Mouse (Mus musculus) CH12.LX (cell line): ENCODE results near the gene Ccr10. TPM values are rescaled to one million over a fixed set of nuclear protein-coding genes. Genes with fewer than 3 reads are reported as not detected.

Experiments used
- DNase-seq: peaks from one replicate; pipeline ENCODE4 v3.0.0-alpha.2; 2013; ENCODE audit errors: extremely low read depth
- H3K27ac ChIP-seq: 2 replicates; pipeline ENCODE4 v1.5.1; 2012; ENCODE audit warnings: low read depth, mild to moderate bottlenecking, control low read depth, moderate library complexity; ENCODE audit not compliant: insufficient read depth
- H3K27me3 ChIP-seq: replicated peaks from 2 replicates; pipeline ENCODE3; 2012; ENCODE audit warnings: inconsistent platforms
- H3K36me3 ChIP-seq, 2 experiments: replicated peaks in 1 of 2; 2 replicates each; pipeline versions ENCODE3 to v1.6.1; 2012; ENCODE audit warnings: inconsistent platforms in 1 of 2, low read length in 1 of 2, mild to moderate bottlenecking in 1 of 2, mixed read lengths in 1 of 2, moderate library complexity in 1 of 2; ENCODE audit not compliant: control insufficient read depth in 1 of 2, insufficient read depth in 1 of 2
- H3K4me1 ChIP-seq, 2 experiments: 2 replicates each; pipeline ENCODE4 v1.6.1; 2012; ENCODE audit warnings: inconsistent platforms in 1 of 2, moderate library complexity in 1 of 2; ENCODE audit not compliant: insufficient read depth in 2 of 2, control insufficient read depth in 1 of 2
- H3K4me2 ChIP-seq: 2 replicates; pipeline ENCODE4 v1.6.1; 2012; ENCODE audit warnings: low read depth, mild to moderate bottlenecking, control low read depth; ENCODE audit not compliant: poor library complexity, insufficient read depth, severe bottlenecking
- H3K4me3 ChIP-seq, 3 experiments: fragments of 150-350 bp in 1 of 3; sonication (generic) in 1 of 3; replicated peaks in 1 of 3; 2 replicates each; pipeline versions ENCODE3 to v1.5.1; 2011 to 2012; ENCODE audit warnings: low read depth in 2 of 3, low read length in 2 of 3, mild to moderate bottlenecking in 2 of 3, moderate library complexity in 2 of 3, control low read depth in 1 of 3, improper control_type of control experiment in 1 of 3, inconsistent platforms in 1 of 3, mixed read lengths in 1 of 3; ENCODE audit not compliant: poor library complexity in 1 of 3
- H3K79me2 ChIP-seq: replicated peaks from 2 replicates; pipeline ENCODE4 v1.6.1; 2012; ENCODE audit warnings: mild to moderate bottlenecking, moderate library complexity; ENCODE audit not compliant: control insufficient read depth, poor library complexity, insufficient read depth, severe bottlenecking; ENCODE audit errors: extremely low read depth
- H3K9ac ChIP-seq: 2 replicates; pipeline ENCODE4 v1.6.1; 2012; ENCODE audit warnings: low read depth, mild to moderate bottlenecking, control low read depth, moderate library complexity; ENCODE audit not compliant: insufficient read depth
- H3K9me3 ChIP-seq: replicated peaks from 2 replicates; pipeline ENCODE3; 2012; ENCODE audit warnings: low read length, inconsistent platforms, mixed read lengths
- BHLHE40 ChIP-seq: IDR thresholded peaks from 2 replicates; pipeline ENCODE4 v1.6.1; 2011; ENCODE audit warnings: mild to moderate bottlenecking, low read depth, low read length, improper control_type of control experiment
- CHD2 ChIP-seq: IDR thresholded peaks from 2 replicates; pipeline ENCODE4 v1.6.1; 2011; ENCODE audit warnings: low read length, improper control_type of control experiment
- CTCF ChIP-seq, 2 experiments: IDR thresholded peaks in 1 of 2; conservative IDR thresholded peaks in 1 of 2; 2 replicates each; pipeline ENCODE4 v1.5.1; 2011 to 2012; ENCODE audit warnings: low read depth in 2 of 2, low read length in 2 of 2, improper control_type of control experiment in 1 of 2, inconsistent platforms in 1 of 2, mild to moderate bottlenecking in 1 of 2, moderate library complexity in 1 of 2
- ELF1 ChIP-seq: IDR thresholded peaks from 2 replicates; pipeline ENCODE4 v1.6.1; 2014; ENCODE audit warnings: low read depth, mild to moderate bottlenecking, inconsistent platforms, low read length, improper control_type of control experiment
- ETS1 ChIP-seq: conservative IDR thresholded peaks from 2 replicates; pipeline ENCODE4 v1.6.1; 2012; ENCODE audit warnings: low read depth, mild to moderate bottlenecking, inconsistent platforms, low read length, improper control_type of control experiment, moderate library complexity
- HCFC1 ChIP-seq: IDR thresholded peaks from 2 replicates; pipeline ENCODE4 v1.6.1; 2012; ENCODE audit warnings: low read depth, mild to moderate bottlenecking, inconsistent platforms, low read length, improper control_type of control experiment
- MAFK ChIP-seq: IDR thresholded peaks from 2 replicates; pipeline ENCODE4 v1.6.1; 2011; ENCODE audit warnings: low read length, improper control_type of control experiment; ENCODE audit not compliant: insufficient replicate concordance
- MAX ChIP-seq: IDR thresholded peaks from 2 replicates; pipeline ENCODE4 v1.6.1; 2011; ENCODE audit warnings: low read length, improper control_type of control experiment
- MEF2A ChIP-seq: IDR thresholded peaks from 2 replicates; pipeline ENCODE4 v1.6.1; 2014; ENCODE audit warnings: low read depth, mild to moderate bottlenecking, inconsistent platforms, low read length, improper control_type of control experiment, borderline replicate concordance
- NELFE ChIP-seq: IDR thresholded peaks from 2 replicates; pipeline ENCODE4 v1.6.1; 2011; ENCODE audit warnings: low read depth, low read length, improper control_type of control experiment
- NRF1 ChIP-seq: IDR thresholded peaks from 2 replicates; pipeline ENCODE4 v1.6.1; 2014; ENCODE audit warnings: low read depth, mild to moderate bottlenecking, inconsistent platforms, low read length, improper control_type of control experiment, moderate library complexity
- PAX5 ChIP-seq: IDR thresholded peaks from 2 replicates; pipeline ENCODE4 v1.6.1; 2012; ENCODE audit warnings: low read length, inconsistent platforms, mixed read lengths
- POLR2A ChIP-seq: IDR thresholded peaks from 2 replicates; pipeline ENCODE4 v1.6.1; 2011; ENCODE audit warnings: low read depth, mild to moderate bottlenecking, improper control_type of control experiment, low read length
- POLR2AphosphoS2 ChIP-seq: IDR thresholded peaks from 2 replicates; pipeline ENCODE4 v1.6.1; 2011; ENCODE audit warnings: low read depth, low read length, improper control_type of control experiment
- SIN3A ChIP-seq: IDR thresholded peaks from 2 replicates; pipeline ENCODE4 v1.6.1; 2012; ENCODE audit warnings: low read length, improper control_type of control experiment, inconsistent platforms
- TCF12 ChIP-seq: IDR thresholded peaks from 2 replicates; pipeline ENCODE4 v1.6.1; 2014; ENCODE audit warnings: low read depth, mild to moderate bottlenecking, inconsistent platforms, low read length, improper control_type of control experiment
- UBTF ChIP-seq: IDR thresholded peaks from 2 replicates; pipeline ENCODE4 v1.6.1; 2012; ENCODE audit warnings: low read depth, mild to moderate bottlenecking, inconsistent platforms, low read length, improper control_type of control experiment, moderate library complexity
- ZKSCAN1 ChIP-seq: IDR thresholded peaks from 2 replicates; pipeline ENCODE4 v1.6.1; 2012; ENCODE audit warnings: low read depth, inconsistent platforms, low read length, improper control_type of control experiment, borderline replicate concordance
- ZNF384 ChIP-seq: IDR thresholded peaks from 2 replicates; pipeline ENCODE4 v1.6.1; 2012; ENCODE audit warnings: low read depth, low read length, improper control_type of control experiment, inconsistent platforms
- dilution Hi-C: fragments of 300-500 bp; cut with MboI; formaldehyde crosslinking; loops from 2 replicates; pipeline ENCODE4 v1.14.3; 2020; ENCODE audit warnings: low sequenced_read_pairs; ENCODE audit not compliant: extremely low pct_unique_long_range_greater_than_20kb, extremely low pct_ligation_motif_present
- in situ Hi-C: fragments of 300-500 bp; cut with MboI; formaldehyde crosslinking; loops from 3 replicates; pipeline ENCODE4 v1.14.3; 2019; ENCODE audit warnings: low sequenced_read_pairs, low pct_ligation_motif_present, low pct_unique_long_range_greater_than_20kb, mixed read lengths
- polyA plus RNA-seq: library from polyadenylated mRNA; unstranded; fragments of >175 nt; gene quantifications from 2 replicates; pipeline ENCODE4 v1.2.1, GENCODE M21; 2012; ENCODE audit warnings: low read depth; ENCODE audit not compliant: insufficient read length
- total RNA-seq, 2 experiments: library from RNA; depleted of rRNA; stranded (reverse); fragments of 300-350 nt in 1 of 2; fragments of >200 nt in 1 of 2; gene quantifications; 2 replicates each; pipeline ENCODE4 v1.2.3; 2012 to 2014

Gene Ccr10
- total and polyA plus RNA-seq, 3 experiments, result 12.3 to 29.6 (median 17.2) TPM

DNA sequence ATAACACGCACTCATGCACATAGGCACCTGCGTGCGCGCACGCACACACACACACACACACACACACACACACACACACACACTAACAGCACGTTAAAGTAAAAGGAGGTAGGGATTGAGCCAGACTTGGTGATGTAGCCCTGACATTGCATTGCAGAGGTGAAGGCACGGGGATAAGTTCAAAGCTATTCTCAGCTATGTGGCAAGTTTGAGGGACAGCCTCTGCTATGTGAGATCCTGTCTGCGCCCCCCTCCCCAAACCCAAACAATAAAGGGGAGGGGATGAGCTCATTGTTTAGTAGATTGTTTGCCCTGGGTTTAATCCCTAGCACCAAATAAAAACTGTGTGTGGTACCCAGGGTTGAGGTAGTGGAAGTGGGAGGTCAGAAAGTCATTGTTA lies 34.2 kb downstream of the Ccr10 start:
- Histone ChIP-seq H3K9me3 (no peaks in the 10 kb centered on the region), H3K27ac (no peak overlapping the region), H3K79me2 (no peaks in the 10 kb centered on the region), H3K4me1 (peaks cover 5 to 23% of the 10 kb centered on the region in 2 experiments; a peak in 3 of 4 replicates), H3K4me2 (no peak overlapping the region), H3K27me3 (no peaks in the 10 kb centered on the region), H3K9ac (no peak overlapping the region), H3K4me3 (no peak overlapping the region), H3K36me3 (no peaks in the 10 kb centered on the region)
- no peak for DNase-seq
- TF ChIP-seq ETS1, result no peak
- TF ChIP-seq NRF1, result no peak
- TF ChIP-seq MAX, result no peak
- no peak for TF ChIP-seq POLR2A
- no peak for TF ChIP-seq ZKSCAN1
- no peak for TF ChIP-seq ZNF384
- TF ChIP-seq BHLHE40, result no peak
- no peak for TF ChIP-seq HCFC1
- TF ChIP-seq MEF2A, result no peak
- TF ChIP-seq SIN3A, result no peak
- no peak for TF ChIP-seq CHD2
- TF ChIP-seq TCF12, result no peak
- no peak for TF ChIP-seq MAFK
- no peak for TF ChIP-seq CTCF (conservative IDR thresholded peaks at IDR 0.05 in 1 of 2, IDR thresholded peaks at IDR 0.05 in 1 of 2; ENCODE audit: low read depth in 2 of 2, low read length in 2 of 2)
- TF ChIP-seq ELF1, result no peak
- TF ChIP-seq UBTF, result no peak
- TF ChIP-seq NELFE, result no peak
- TF ChIP-seq PAX5, result no peak
- in situ Hi-C loops, result no loop called here
- dilution Hi-C loops, result no loop called here

DNA sequence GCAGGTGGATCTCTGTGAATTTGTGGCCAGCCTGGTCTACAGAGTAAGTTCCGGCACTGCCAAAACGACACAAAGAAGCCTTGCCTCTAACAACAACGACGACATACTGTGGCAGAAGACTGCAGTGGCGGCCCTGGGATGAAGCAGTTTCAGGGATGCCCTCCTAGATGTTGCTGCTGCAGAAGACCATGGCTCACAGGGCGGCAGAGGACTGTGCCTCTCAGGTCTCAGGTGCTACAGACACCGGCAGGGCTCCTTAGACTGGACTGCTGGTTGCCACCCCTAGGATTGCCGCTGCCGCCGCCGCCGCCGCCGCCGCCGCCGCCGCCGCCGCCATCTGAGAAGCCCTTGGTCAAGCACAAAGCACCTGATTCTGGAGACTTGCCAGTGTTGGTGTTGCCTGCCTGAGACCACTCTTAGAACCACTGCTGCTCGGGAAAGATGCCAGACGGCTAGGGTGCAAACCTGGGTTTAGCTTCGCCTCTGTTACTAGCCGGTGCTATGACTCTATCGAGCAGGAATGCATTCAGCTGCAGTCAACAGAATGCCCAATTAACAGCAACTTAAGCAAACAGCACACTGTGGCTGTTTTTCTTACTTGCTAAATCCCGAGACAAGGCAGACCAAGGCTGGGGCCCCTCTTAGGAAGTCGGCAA lies 35.0 kb downstream of the Ccr10 start:
- DNase-seq, result no peak
- in situ Hi-C loops, result no loop called here

More for the DNA sequence above, 35.0 kb downstream of the Ccr10 start:
- Histone ChIP-seq H3K4me3 (no peak overlapping the region), H3K9me3 (no peaks in the 10 kb centered on the region), H3K36me3 (no peaks in the 10 kb centered on the region), H3K79me2 (no peaks in the 10 kb centered on the region), H3K9ac (no peak overlapping the region), H3K27ac (no peak overlapping the region), H3K4me1 (peaks cover 5 to 23% of the 10 kb centered on the region in 2 experiments; a peak in 3 of 4 replicates), H3K27me3 (no peaks in the 10 kb centered on the region), H3K4me2 (no peak overlapping the region)
- TF ChIP-seq POLR2AphosphoS2, result no peak
- no peak for TF ChIP-seq HCFC1
- TF ChIP-seq NELFE, result no peak
- TF ChIP-seq TCF12, result no peak
- dilution Hi-C loops, result no loop called here
